ENCODE assay signal across 8 mouse cellular contexts in genomic region chr11:113785406-113786171, GRCm38 (mm10). TPM values are rescaled to one million over a fixed set of nuclear protein-coding genes. Genes with fewer than 3 reads are reported as not detected.
DNase-seq lines count a peak whose midpoint lies in the region; ATAC-seq and TF ChIP-seq lines count a peak whose summit lies in the region.

No protein-coding gene starts in this region.

- no peak for TF ChIP-seq POLR2A in olfactory bulb, adult 2 months (IDR thresholded peaks at IDR 0.05; ENCODE audit: insufficient read depth, low read depth, low read length)

- H3K9ac ChIP-seq in heart, embryonic 13.5 days = peak overlapping the region; percentile 77
- H3K9ac ChIP-seq in liver, embryonic 16.5 days (ENCODE audit: low read depth, low read length) = no peak overlapping the region

- ATAC-seq in erythroblast, adult 5-6 weeks (replicated peaks; ENCODE audit: low FRiP score, poor library complexity, severe bottlenecking) = peak; percentile 54
- peak; percentile 76 for ATAC-seq in heart, embryonic 13.5 days (ENCODE audit: extremely low read depth, insufficient number of reproducible peaks, low FRiP score, low TSS enrichment)
- ATAC-seq in liver, embryonic 16.5 days (ENCODE audit: low read depth) = peak; percentile 87

- H3K27ac ChIP-seq in heart, embryonic 13.5 days (replicated peaks) = peak overlapping the region; percentile 88
- peak overlapping the region; percentile 22 for H3K27ac ChIP-seq in liver, embryonic 16.5 days (ENCODE audit: low read length)
- H3K27ac ChIP-seq in olfactory bulb, adult 2 months (ENCODE audit: insufficient read depth, low read depth, low read length) = peak overlapping the region; percentile 59

- TF ChIP-seq CTCF in olfactory bulb, adult 2 months (IDR thresholded peaks at IDR 0.05; ENCODE audit: insufficient read depth, low read depth, low read length) = no peak

- no peaks in the 10 kb centered on the region for H3K9me3 ChIP-seq in heart, embryonic 13.5 days
- no peaks in the 10 kb centered on the region for H3K9me3 ChIP-seq in liver, embryonic 16.5 days (replicated peaks; ENCODE audit: control insufficient read depth, low read length)

- no peaks in the 10 kb centered on the region for H3K36me3 ChIP-seq in heart, embryonic 13.5 days
- no peaks in the 10 kb centered on the region for H3K36me3 ChIP-seq in liver, embryonic 16.5 days (ENCODE audit: control insufficient read depth, insufficient read depth)

- H3K4me1 ChIP-seq in heart, embryonic 13.5 days = peaks cover 59% of the 10 kb centered on the region
- peaks cover 29% of the 10 kb centered on the region for H3K4me1 ChIP-seq in liver, embryonic 16.5 days (ENCODE audit: control insufficient read depth, low read depth, low read length)
- peaks cover 23% of the 10 kb centered on the region for H3K4me1 ChIP-seq in olfactory bulb, adult 2 months (ENCODE audit: control insufficient read depth, insufficient read depth, low read length)

- H3K4me3 ChIP-seq in heart, embryonic 13.5 days = peak overlapping the region; percentile 45
- H3K4me3 ChIP-seq in liver, embryonic 16.5 days (ENCODE audit: low read depth, low read length) = peak overlapping the region; percentile 23; the same call in 1 of the 2 replicates
- peak overlapping the region; percentile 29 for H3K4me3 ChIP-seq in olfactory bulb, adult 2 months (ENCODE audit: insufficient read depth, low read depth, low read length)

- H3K4me2 ChIP-seq in heart, embryonic 13.5 days = peak overlapping the region; percentile 74
- H3K4me2 ChIP-seq in liver, embryonic 16.5 days (ENCODE audit: low read depth, low read length) = peak overlapping the region; percentile 38

- 1% methylated on average over 19 of the region's 19 CpGs for WGBS in heart, embryonic 13.5 days
- WGBS in liver, embryonic 16.5 days (ENCODE audit: insufficient replicate concordance) = 6% methylated on average over 19 of the region's 19 CpGs
- WGBS in olfactory bulb, adult 2 months = 9% methylated on average over 19 of the region's 19 CpGs

- no peaks in the 10 kb centered on the region for H3K27me3 ChIP-seq in heart, embryonic 13.5 days (replicated peaks)
- no peaks in the 10 kb centered on the region for H3K27me3 ChIP-seq in liver, embryonic 16.5 days (ENCODE audit: control insufficient read depth, insufficient read depth, low read depth, low read length)

- peak; percentile 38 for DNase-seq in adrenal gland, adult 2 months
- no peak for DNase-seq in adrenal gland, adult 18-20 months (ENCODE audit: low spot score in 2 of 2)
- DNase-seq in kidney, postnatal 36 days = peak; percentile 48 to 52
- DNase-seq in yolk sac, embryonic 10.5 days (ENCODE audit: low spot score) = peak; percentile 85

RNA-seq across cellular contexts. Expression of gene Cdc42ep4, which starts 33.9 kb away (rescaled TPM):
- 100 to 1,000 TPM in 1 of 2 experiments, 10 to 100 TPM in 1; 96.8 to 142 TPM for total RNA-seq in adrenal gland, adult 2 months (2021)
- polyA plus RNA-seq in adrenal gland, adult 2 months (2012; rRNA removed) = 155 and 228 TPM in 2 replicates
- total RNA-seq in adrenal gland, adult 18-20 months (2021) = 100 to 1,000 TPM in 1 of 2 experiments, 10 to 100 TPM in 1; 70.0 to 160 TPM
- 4.4 and 5.0 TPM in 2 replicates for total RNA-seq in erythroblast, adult 5-6 weeks (2015; ENCODE audit: low replicate concordance)
- 6.7 and 9.9 TPM in 2 replicates for total RNA-seq in erythroblast, adult 5-6 weeks (2017; ENCODE audit: low replicate concordance)
- 24.0 and 26.1 TPM in 2 replicates for polyA plus RNA-seq in heart, embryonic 13.5 days (2015; fragmentation: Nextera tagmentation; extraction: Ambion mirVana)
- polyA plus RNA-seq in liver, embryonic 16.5 days (2015; fragmentation: Nextera tagmentation; extraction: Ambion mirVana) = 16.7 and 18.4 TPM in 2 replicates
- polyA plus RNA-seq in olfactory bulb, adult 2 months (2012; ENCODE audit: insufficient read depth, insufficient read length, low replicate concordance, missing spikeins) = not detected in 2 replicates

Comparison
In these comparisons a context has a peak if more than half of its experiments do, and no peak if none do; other contexts are left out.
1. DNase-seq: peak in adrenal gland, adult 2 months (single experiment), kidney, postnatal 36 days (2 of 2) and yolk sac, embryonic 10.5 days (single experiment); none in adrenal gland, adult 18-20 months (0 of 2).
2. H3K27ac ChIP-seq: peak in every context shown above with its lines; median percentile 88 in heart, embryonic 13.5 days; 59 in olfactory bulb, adult 2 months; 22 in liver, embryonic 16.5 days.
3. Peak in every context shown above with its lines, with median percentiles within 50 percentile points of each other: ATAC-seq and H3K4me3 ChIP-seq.